Mouse (Mus musculus): ENCODE results near the gene 4930486L24Rik. TPM values are rescaled to one million over a fixed set of nuclear protein-coding genes. Genes with fewer than 3 reads are reported as not detected.
"Not testable (repeated sequence)": the region's sequence is repeated elsewhere in the genome, so short reads cannot be mapped to it uniquely, and the experiment has no call there.

Gene 4930486L24Rik
- 0.15 TPM in 1 of 2 replicates, not detected in the other for polyA plus RNA-seq (2015; fragmentation: Nextera tagmentation; extraction: Ambion mirVana)

DNA sequence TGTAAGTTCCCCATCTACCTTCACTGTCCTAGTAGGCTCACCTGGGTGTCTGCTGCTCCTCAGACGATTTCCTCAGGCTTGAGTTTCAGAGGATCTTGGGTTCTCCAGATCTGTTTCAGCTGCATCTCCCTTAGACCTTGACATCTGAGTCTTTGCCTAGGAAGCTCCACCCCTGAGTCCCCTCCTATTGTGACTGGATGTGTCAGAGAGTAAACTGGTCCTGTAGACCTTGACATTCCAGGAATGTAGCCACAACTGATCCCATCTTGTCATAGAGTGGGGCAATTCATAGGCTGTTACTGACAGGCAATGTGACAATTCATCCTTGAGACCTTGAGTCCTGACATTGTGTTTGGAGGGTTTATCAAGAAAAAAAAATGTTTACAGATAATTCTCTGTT lies at the start of gene 4930486L24Rik:
Gene 4930486L24Rik (minus strand): TSS at position 195 of the 400 bp plus-strand sequence.
- H3K27me3 ChIP-seq = no peaks in the 10 kb centered on the region
- H3K4me1 ChIP-seq = no peaks in the 10 kb centered on the region
- H3K27ac ChIP-seq (replicated peaks) = no peak within 1 kb of the TSS
- no peak for ATAC-seq (replicated peaks)
- no peaks in the 10 kb centered on the region for H3K36me3 ChIP-seq
- H3K9ac ChIP-seq (replicated peaks) = no peak within 1 kb of the TSS
- H3K4me2 ChIP-seq (replicated peaks) = no peak within 1 kb of the TSS
- WGBS = 84% methylated on average over 1 of the region's 1 CpGs
- H3K9me3 ChIP-seq = no peaks in the 10 kb centered on the region
- no peak within 1 kb of the TSS for H3K4me3 ChIP-seq

GRCm38 (mm10) chr13:60904780-60905179 lies 40.5 kb upstream of the 4930486L24Rik start, which contains the start of gene Tpbpb:
Gene Tpbpb (minus strand): TSS chr13:60904880.
- H3K4me2 ChIP-seq (replicated peaks); H3K27ac ChIP-seq (replicated peaks); H3K9me3 ChIP-seq; H3K9ac ChIP-seq (replicated peaks); H3K4me3 ChIP-seq; H3K4me1 ChIP-seq; H3K36me3 ChIP-seq; H3K27me3 ChIP-seq; ATAC-seq (replicated peaks): not testable (repeated sequence)
- WGBS = 89% methylated on average over 2 of the region's 2 CpGs

DNA sequence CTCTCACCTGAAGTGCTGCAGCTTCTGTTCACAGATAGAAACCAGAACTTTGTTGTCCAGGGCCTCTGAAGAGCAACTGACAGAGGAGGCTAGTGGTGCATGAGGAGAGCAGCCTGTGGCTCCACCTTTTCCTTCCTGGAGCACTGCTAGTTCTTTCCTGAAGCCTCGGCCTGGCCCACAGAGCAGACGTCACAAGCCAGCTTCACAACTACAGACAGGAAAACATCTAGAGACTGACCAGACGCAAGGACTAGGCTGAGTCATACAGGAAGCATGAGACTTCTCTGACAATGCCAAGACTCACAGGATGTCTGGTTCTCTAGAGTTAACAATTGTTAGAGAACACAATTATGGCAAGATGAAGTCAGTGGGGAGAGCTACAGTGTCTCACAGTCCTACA lies 33.1 kb upstream of the 4930486L24Rik start, which contains the start of gene Ctla2b:
Gene Ctla2b (minus strand): TSS at position 120 of the 400 bp plus-strand sequence.
- no peak within 1 kb of the TSS for H3K9ac ChIP-seq (replicated peaks)
- no peaks in the 10 kb centered on the region for H3K27me3 ChIP-seq
- H3K9me3 ChIP-seq = peaks cover 5% of the 10 kb centered on the region; the same call in 1 of the 2 replicates
- no peak within 1 kb of the TSS for H3K4me2 ChIP-seq (replicated peaks)
- H3K4me3 ChIP-seq = no peak within 1 kb of the TSS
- WGBS = 97% methylated on average over 3 of the region's 3 CpGs
- ATAC-seq (replicated peaks) = no peak
- H3K4me1 ChIP-seq = no peaks in the 10 kb centered on the region
- no peak within 1 kb of the TSS for H3K27ac ChIP-seq (replicated peaks)
- no peaks in the 10 kb centered on the region for H3K36me3 ChIP-seq

DNA sequence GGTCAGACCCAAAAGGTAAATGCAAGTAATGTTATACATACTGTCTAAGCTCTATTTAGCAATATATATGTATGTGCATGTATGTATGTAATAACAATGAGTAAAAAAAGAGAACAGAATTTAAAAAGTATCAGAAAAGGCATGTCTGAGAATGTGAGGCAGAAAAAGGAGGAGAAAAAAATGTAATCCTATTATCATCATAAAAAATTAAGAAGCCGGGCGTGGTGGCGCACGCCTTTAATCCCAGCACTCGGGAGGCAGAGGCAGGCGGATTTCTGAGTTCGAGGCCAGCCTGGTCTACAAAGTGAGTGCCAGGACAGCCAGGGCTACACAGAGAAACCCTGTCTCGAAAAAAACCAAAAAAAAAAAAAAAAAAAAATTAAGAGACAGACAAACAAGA lies 32.5 kb upstream of the 4930486L24Rik start, which contains the start of gene Gm49392:
Gene Gm49392 (minus strand): TSS at position 101 of the 400 bp plus-strand sequence.
- ATAC-seq (replicated peaks); H3K27ac ChIP-seq (replicated peaks); H3K4me1 ChIP-seq; H3K4me3 ChIP-seq; H3K27me3 ChIP-seq; H3K36me3 ChIP-seq; H3K9ac ChIP-seq (replicated peaks); H3K4me2 ChIP-seq (replicated peaks); H3K9me3 ChIP-seq: not testable (repeated sequence)
- WGBS = 85% methylated on average over 8 of the region's 8 CpGs

DNA sequence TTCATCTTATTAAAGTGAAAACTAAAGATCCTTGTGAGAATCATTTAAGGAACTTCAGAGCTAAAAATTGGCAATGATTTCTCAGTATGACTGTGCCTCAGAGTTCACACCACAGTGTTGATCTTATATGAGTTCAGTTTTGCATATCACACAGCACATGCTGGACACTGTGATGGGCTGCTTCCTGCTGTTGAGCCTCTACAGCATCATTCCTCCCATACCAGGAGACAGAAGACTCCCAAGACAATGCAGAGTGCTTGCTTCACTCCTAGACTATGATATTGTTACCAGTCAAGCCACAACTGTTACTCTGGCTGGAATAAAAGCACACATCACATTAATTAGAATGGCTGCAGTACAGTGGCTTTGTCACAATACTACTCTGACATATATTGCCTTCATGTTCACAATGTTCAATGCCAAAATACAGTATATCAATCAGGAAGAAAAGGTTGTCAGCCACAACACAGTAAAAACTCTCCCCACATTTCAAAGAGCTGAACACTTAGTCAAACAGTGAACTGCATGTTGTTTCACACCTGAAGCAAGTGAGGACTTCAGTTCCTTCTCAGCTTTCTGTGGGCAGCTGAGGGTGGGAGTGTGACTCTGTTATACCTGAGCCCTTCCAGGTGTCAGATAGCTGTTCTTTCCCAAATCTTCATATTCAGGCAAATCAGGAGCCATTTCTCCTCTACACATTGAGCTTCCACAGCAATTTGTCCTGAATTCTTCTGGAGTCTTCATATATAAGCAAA lies 31.3 kb upstream of the 4930486L24Rik start:
- no peak for ATAC-seq (replicated peaks)
- peaks cover 3% of the 10 kb centered on the region; the same call in 1 of the 2 replicates for H3K9me3 ChIP-seq
- H3K27ac ChIP-seq (replicated peaks) = no peak overlapping the region
- no peak overlapping the region for H3K9ac ChIP-seq (replicated peaks)
- H3K27me3 ChIP-seq = no peaks in the 10 kb centered on the region
- no peak overlapping the region for H3K4me3 ChIP-seq
- H3K36me3 ChIP-seq = no peaks in the 10 kb centered on the region
- H3K4me1 ChIP-seq = no peaks in the 10 kb centered on the region
- no peak overlapping the region for H3K4me2 ChIP-seq (replicated peaks)

GRCm38 (mm10) chr13:60892301-60892700 lies 28.0 kb upstream of the 4930486L24Rik start:
- H3K4me3 ChIP-seq = no peak overlapping the region
- no peaks in the 10 kb centered on the region for H3K27me3 ChIP-seq
- no peak overlapping the region for H3K27ac ChIP-seq (replicated peaks)
- WGBS = 96% methylated on average over 1 of the region's 1 CpGs
- no peaks in the 10 kb centered on the region for H3K36me3 ChIP-seq
- no peak overlapping the region for H3K9ac ChIP-seq (replicated peaks)
- no peak overlapping the region for H3K4me2 ChIP-seq (replicated peaks)
- H3K9me3 ChIP-seq = no peaks in the 10 kb centered on the region
- no peaks in the 10 kb centered on the region for H3K4me1 ChIP-seq
- no peak for ATAC-seq (replicated peaks)

- Histone ChIP-seq H3K27me3 (no peaks in the 10 kb centered on the region), H3K4me1 (no peaks in the 10 kb centered on the region), H3K9me3 (no peaks in the 10 kb centered on the region), H3K9ac (replicated peaks) (no peak overlapping the region), H3K4me3 (no peak overlapping the region), H3K27ac (replicated peaks) (no peak overlapping the region), H3K4me2 (replicated peaks) (no peak overlapping the region), H3K36me3 (no peaks in the 10 kb centered on the region)
- no peak for ATAC-seq (replicated peaks)
- WGBS = 89% methylated on average over 4 of the region's 4 CpGs
Observed at GRCm38 (mm10) chr13:60848241-60849120, 15.8 kb downstream of the 4930486L24Rik start.

- no peak for ATAC-seq (replicated peaks)
- 77% methylated on average over 8 of the region's 8 CpGs for WGBS
- H3K36me3 ChIP-seq = no peaks in the 10 kb centered on the region
- H3K4me3 ChIP-seq = no peak overlapping the region
- no peak overlapping the region for H3K27ac ChIP-seq (replicated peaks)
- no peaks in the 10 kb centered on the region for H3K9me3 ChIP-seq
- H3K4me2 ChIP-seq (replicated peaks) = no peak overlapping the region
- H3K4me1 ChIP-seq = no peaks in the 10 kb centered on the region
- H3K9ac ChIP-seq (replicated peaks) = no peak overlapping the region
- no peaks in the 10 kb centered on the region for H3K27me3 ChIP-seq
Observed at GRCm38 (mm10) chr13:60843153-60843552, 21.1 kb downstream of the 4930486L24Rik start.

- Histone ChIP-seq H3K9ac (replicated peaks) (no peak overlapping the region), H3K27ac (replicated peaks) (no peak overlapping the region), H3K4me1 (no peaks in the 10 kb centered on the region), H3K36me3 (no peaks in the 10 kb centered on the region), H3K4me2 (replicated peaks) (no peak overlapping the region), H3K27me3 (no peaks in the 10 kb centered on the region), H3K4me3 (no peak overlapping the region), H3K9me3 (no peaks in the 10 kb centered on the region)
- 86% methylated on average over 6 of the region's 6 CpGs for WGBS
- ATAC-seq (replicated peaks) = no peak
Observed at GRCm38 (mm10) chr13:60842703-60843102, 21.6 kb downstream of the 4930486L24Rik start.

DNA sequence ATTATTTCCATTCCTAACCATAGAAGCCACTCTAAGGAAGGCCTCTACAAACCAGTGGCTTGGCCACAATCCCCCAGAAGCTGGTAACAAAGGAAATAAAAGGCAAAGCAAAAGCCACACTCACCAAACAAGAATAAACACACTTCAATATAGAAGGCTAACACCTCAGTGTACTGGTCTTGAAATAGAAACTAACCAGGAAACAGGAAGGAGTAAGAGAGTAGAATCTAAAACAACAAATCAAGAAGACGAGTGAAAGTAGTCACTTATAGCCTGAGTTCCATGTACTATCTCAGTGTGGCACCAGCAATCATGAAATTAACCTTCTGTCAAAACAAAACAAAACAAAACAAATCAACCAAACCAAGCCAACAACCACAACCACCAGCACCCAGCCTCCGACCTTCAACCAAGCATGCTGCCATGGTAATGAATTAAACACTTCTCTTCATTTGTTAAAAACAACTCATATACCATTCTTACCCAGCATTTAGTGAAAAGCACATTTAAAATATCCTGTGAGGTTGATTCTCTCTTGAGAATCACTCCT lies 24.8 kb downstream of the 4930486L24Rik start:
- Histone ChIP-seq H3K4me2 (replicated peaks) (no peak overlapping the region), H3K36me3 (no peaks in the 10 kb centered on the region), H3K4me1 (no peaks in the 10 kb centered on the region), H3K27me3 (no peaks in the 10 kb centered on the region), H3K9ac (replicated peaks) (no peak overlapping the region), H3K9me3 (no peaks in the 10 kb centered on the region), H3K27ac (replicated peaks) (no peak overlapping the region), H3K4me3 (no peak overlapping the region)
- no peak for ATAC-seq (replicated peaks)
- WGBS = 75% methylated on average over 2 of the region's 2 CpGs

DNA sequence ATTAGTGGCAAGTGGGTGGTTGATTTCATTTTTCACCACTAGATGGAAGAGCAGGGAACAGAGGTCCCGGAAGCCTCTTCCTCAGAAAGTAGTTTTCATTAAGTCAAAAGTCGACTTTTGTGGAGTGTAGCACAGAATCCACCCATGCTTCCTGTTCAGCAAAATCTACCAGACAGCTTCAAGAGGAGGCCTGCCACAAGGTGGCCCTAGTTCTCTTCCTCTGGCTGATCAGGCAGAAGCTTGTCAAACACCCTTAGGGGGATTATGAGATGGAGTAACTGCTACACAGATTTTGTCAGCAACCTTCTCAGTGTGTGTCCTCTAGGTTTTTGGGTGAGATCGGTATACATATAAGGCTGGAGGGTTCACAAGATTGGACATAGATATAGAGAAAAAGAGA lies 38.2 kb downstream of the 4930486L24Rik start:
- WGBS = 74% methylated on average over 3 of the region's 3 CpGs

More for the DNA sequence above, 38.2 kb downstream of the 4930486L24Rik start:
- no peak overlapping the region for H3K9ac ChIP-seq (replicated peaks)
- no peak overlapping the region for H3K27ac ChIP-seq (replicated peaks)
- no peaks in the 10 kb centered on the region for H3K4me1 ChIP-seq
- H3K4me3 ChIP-seq = no peak overlapping the region
- H3K9me3 ChIP-seq = no peaks in the 10 kb centered on the region
- H3K36me3 ChIP-seq = no peaks in the 10 kb centered on the region
- H3K27me3 ChIP-seq = no peaks in the 10 kb centered on the region
- no peak overlapping the region for H3K4me2 ChIP-seq (replicated peaks)
- ATAC-seq (replicated peaks) = no peak
